Mouse (Mus musculus): ENCODE measurements at regions not wholly inside any gene's neighbourhood (a gene's known extent, or its start where the extent isn't known, plus 50 kb on each side); places are given as distances from the start of the nearest gene placed in this dataset.
"Not testable (repeated sequence)": the region's sequence is repeated elsewhere in the genome, so short reads cannot be mapped to it uniquely, and the experiment has no call there.

DNA sequence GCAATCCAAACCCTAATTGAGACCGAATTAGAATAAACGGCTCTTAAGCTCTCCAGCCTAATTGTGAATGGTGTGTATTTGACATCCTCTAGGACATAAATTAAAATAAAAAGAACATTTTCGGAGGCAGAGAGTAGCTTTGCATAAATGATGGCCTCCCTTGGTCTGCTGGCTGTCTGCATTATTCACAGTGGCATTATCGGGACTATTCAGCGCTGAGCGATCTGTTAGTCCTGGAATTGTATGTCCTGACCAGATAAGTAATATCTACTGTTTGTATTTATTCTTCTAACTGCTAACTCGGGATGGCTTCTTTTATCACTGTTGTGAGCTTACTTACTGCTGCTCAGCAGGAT, 299.6 kb downstream of the Chl1 start:
- Histone ChIP-seq H3K36me3 (ENCODE audit: control insufficient read depth, insufficient read depth) (no peaks in the 10 kb centered on the region), H3K4me3 (ENCODE audit: low read length) (no peak overlapping the region; the same call in 1 of the 2 replicates), H3K9ac (ENCODE audit: low read length) (no peak overlapping the region), H3K4me2 (ENCODE audit: low read depth, low read length) (peak overlapping the region; percentile 44), H3K9me3 (replicated peaks; ENCODE audit: control insufficient read depth, low read length) (no peaks in the 10 kb centered on the region), H3K27me3 (ENCODE audit: control insufficient read depth, insufficient read depth, low read length) (no peaks in the 10 kb centered on the region; the same call in 1 of the 2 replicates), H3K27ac (ENCODE audit: low read length) (no peak overlapping the region), H3K4me1 (ENCODE audit: control insufficient read depth, insufficient read depth, low read length) (no peaks in the 10 kb centered on the region)
- no peak for ATAC-seq (replicated peaks; ENCODE audit: extremely low read depth, insufficient read depth, low FRiP score)
- WGBS: 12% methylated on average over 7 of the region's 7 CpGs

GRCm38 (mm10) chr6:103810342-103811001, 300.1 kb downstream of the Chl1 start:
- no peaks in the 10 kb centered on the region; the same call in 1 of the 2 replicates for H3K27me3 ChIP-seq (ENCODE audit: control insufficient read depth, insufficient read depth, low read length)
- no peak overlapping the region for H3K9ac ChIP-seq (ENCODE audit: low read length)
- no peaks in the 10 kb centered on the region for H3K4me1 ChIP-seq (ENCODE audit: control insufficient read depth, insufficient read depth, low read length)
- WGBS: 3% methylated on average over 13 of the region's 13 CpGs
- no peaks in the 10 kb centered on the region for H3K36me3 ChIP-seq (ENCODE audit: control insufficient read depth, insufficient read depth)
- peak overlapping the region; percentile 44 for H3K4me2 ChIP-seq (ENCODE audit: low read depth, low read length)
- H3K4me3 ChIP-seq (ENCODE audit: low read length): no peak overlapping the region; the same call in 1 of the 2 replicates
- no peaks in the 10 kb centered on the region for H3K9me3 ChIP-seq (replicated peaks; ENCODE audit: control insufficient read depth, low read length)
- H3K27ac ChIP-seq (ENCODE audit: low read length): no peak overlapping the region
- ATAC-seq (replicated peaks; ENCODE audit: extremely low read depth, insufficient read depth, low FRiP score): no peak

DNA sequence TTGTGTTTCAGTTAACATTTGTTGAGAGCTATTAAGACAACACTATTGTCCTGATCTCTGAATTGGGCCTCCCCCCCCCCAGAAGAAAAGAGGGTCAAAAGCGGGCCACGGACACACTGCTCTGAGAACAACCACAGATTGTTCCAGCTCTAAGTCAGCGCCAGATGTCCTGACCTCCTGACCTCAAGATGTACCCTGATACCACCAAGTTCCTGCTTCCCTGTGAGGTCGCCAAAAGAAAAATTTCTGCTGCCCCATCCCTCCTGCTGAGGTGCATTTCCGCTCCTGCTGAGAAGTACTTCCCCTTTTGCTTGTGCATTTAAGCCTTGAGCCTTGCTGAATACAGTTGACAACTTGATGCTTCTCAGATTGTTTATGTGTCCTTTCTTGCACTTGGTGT, 306.0 kb downstream of the Chl1 start:
- not testable (repeated sequence) for H3K4me1 ChIP-seq (ENCODE audit: control insufficient read depth, insufficient read depth, low read length); H3K4me3 ChIP-seq (ENCODE audit: low read length); H3K9ac ChIP-seq (ENCODE audit: low read length); H3K36me3 ChIP-seq (ENCODE audit: control insufficient read depth, insufficient read depth); ATAC-seq (replicated peaks; ENCODE audit: extremely low read depth, insufficient read depth, low FRiP score); H3K9me3 ChIP-seq (replicated peaks; ENCODE audit: control insufficient read depth, low read length); H3K27me3 ChIP-seq (ENCODE audit: control insufficient read depth, insufficient read depth, low read length); H3K4me2 ChIP-seq (ENCODE audit: low read depth, low read length); H3K27ac ChIP-seq (ENCODE audit: low read length)
- 79% methylated on average over 5 of the region's 5 CpGs for WGBS

- no peaks in the 10 kb centered on the region for H3K27me3 ChIP-seq (ENCODE audit: control insufficient read depth, insufficient read depth, low read length)
- 63% methylated on average over 2 of the region's 2 CpGs for WGBS
- no peak for ATAC-seq (replicated peaks; ENCODE audit: extremely low read depth, insufficient read depth, low FRiP score)
- H3K4me1 ChIP-seq (ENCODE audit: control insufficient read depth, insufficient read depth, low read length): no peaks in the 10 kb centered on the region
- no peak overlapping the region for H3K9ac ChIP-seq (ENCODE audit: low read length)
- H3K27ac ChIP-seq (ENCODE audit: low read length): no peak overlapping the region
- no peak overlapping the region for H3K4me3 ChIP-seq (ENCODE audit: low read length)
- H3K4me2 ChIP-seq (ENCODE audit: low read depth, low read length): no peak overlapping the region
- H3K9me3 ChIP-seq (replicated peaks; ENCODE audit: control insufficient read depth, low read length): peaks cover 3% of the 10 kb centered on the region; the same call in 1 of the 2 replicates
- H3K36me3 ChIP-seq (ENCODE audit: control insufficient read depth, insufficient read depth): no peaks in the 10 kb centered on the region
Measured at GRCm38 (mm10) chr6:103826042-103826441, 315.7 kb downstream of the Chl1 start.

DNA sequence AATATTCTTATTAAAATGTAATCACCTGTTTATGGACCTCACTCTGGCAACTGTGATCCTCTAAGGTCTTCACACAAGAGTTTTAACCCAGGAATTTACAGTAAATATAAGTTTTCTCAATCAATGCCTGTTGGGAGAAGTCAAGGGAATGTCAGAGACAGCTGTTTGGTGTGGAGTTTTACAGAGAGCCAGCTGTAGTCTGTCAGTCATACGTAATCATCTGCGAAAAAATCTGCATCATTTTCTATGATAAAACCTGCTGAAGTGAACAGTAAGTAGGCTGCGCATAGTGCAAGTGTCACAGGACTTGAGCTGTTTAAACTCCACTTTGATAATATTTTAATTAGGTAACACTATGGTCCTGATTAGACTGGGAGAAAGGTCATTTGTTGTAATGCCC, 317.2 kb downstream of the Chl1 start:
- Histone ChIP-seq H3K9me3 (replicated peaks; ENCODE audit: control insufficient read depth, low read length) (peaks cover 3% of the 10 kb centered on the region; the same call in 1 of the 2 replicates), H3K4me3 (ENCODE audit: low read length) (no peak overlapping the region), H3K9ac (ENCODE audit: low read length) (no peak overlapping the region), H3K27me3 (ENCODE audit: control insufficient read depth, insufficient read depth, low read length) (no peaks in the 10 kb centered on the region), H3K27ac (ENCODE audit: low read length) (no peak overlapping the region), H3K4me1 (ENCODE audit: control insufficient read depth, insufficient read depth, low read length) (no peaks in the 10 kb centered on the region), H3K4me2 (ENCODE audit: low read depth, low read length) (no peak overlapping the region), H3K36me3 (ENCODE audit: control insufficient read depth, insufficient read depth) (no peaks in the 10 kb centered on the region)
- no peak for ATAC-seq (replicated peaks; ENCODE audit: extremely low read depth, insufficient read depth, low FRiP score)
- 83% methylated on average over 3 of the region's 3 CpGs for WGBS

DNA sequence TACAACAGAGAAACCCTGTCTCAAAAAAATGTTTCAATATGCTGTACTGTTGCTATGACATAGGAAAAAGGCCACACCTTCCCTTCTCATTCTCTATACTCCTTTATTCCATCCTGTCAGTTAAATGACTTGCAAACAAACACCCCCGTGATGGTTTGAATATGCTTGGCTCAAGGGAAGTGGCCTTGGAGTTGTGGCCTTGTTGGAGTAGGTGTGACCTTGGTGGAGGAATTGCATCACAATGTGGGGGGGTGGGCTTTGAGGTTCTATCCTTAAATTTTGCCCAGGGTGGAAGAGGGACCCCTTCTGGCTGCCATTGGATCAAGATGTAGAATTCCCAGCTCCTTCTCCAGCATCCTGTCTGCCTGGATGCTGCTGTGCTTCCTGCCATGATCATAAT, 318.5 kb downstream of the Chl1 start:
- H3K4me3 ChIP-seq (ENCODE audit: low read length): no peak overlapping the region
- H3K36me3 ChIP-seq (ENCODE audit: control insufficient read depth, insufficient read depth): no peaks in the 10 kb centered on the region
- H3K9ac ChIP-seq (ENCODE audit: low read length): no peak overlapping the region
- H3K27ac ChIP-seq (ENCODE audit: low read length): no peak overlapping the region
- H3K9me3 ChIP-seq (replicated peaks; ENCODE audit: control insufficient read depth, low read length): peaks cover 3% of the 10 kb centered on the region; the same call in 1 of the 2 replicates
- ATAC-seq (replicated peaks; ENCODE audit: extremely low read depth, insufficient read depth, low FRiP score): no peak
- no peak overlapping the region for H3K4me2 ChIP-seq (ENCODE audit: low read depth, low read length)
- WGBS: 86% methylated on average over 1 of the region's 1 CpGs
- H3K27me3 ChIP-seq (ENCODE audit: control insufficient read depth, insufficient read depth, low read length): no peaks in the 10 kb centered on the region
- H3K4me1 ChIP-seq (ENCODE audit: control insufficient read depth, insufficient read depth, low read length): no peaks in the 10 kb centered on the region

GRCm38 (mm10) chr6:103832301-103832700, 321.9 kb downstream of the Chl1 start:
- WGBS: 51% methylated on average over 4 of the region's 4 CpGs
- no peak overlapping the region for H3K4me2 ChIP-seq (ENCODE audit: low read depth, low read length)
- H3K9me3 ChIP-seq (replicated peaks; ENCODE audit: control insufficient read depth, low read length): peaks cover 3% of the 10 kb centered on the region; the same call in 1 of the 2 replicates
- no peak overlapping the region for H3K4me3 ChIP-seq (ENCODE audit: low read length)
- no peaks in the 10 kb centered on the region for H3K27me3 ChIP-seq (ENCODE audit: control insufficient read depth, insufficient read depth, low read length)
- no peak overlapping the region for H3K27ac ChIP-seq (ENCODE audit: low read length)
- no peak for ATAC-seq (replicated peaks; ENCODE audit: extremely low read depth, insufficient read depth, low FRiP score)
- H3K9ac ChIP-seq (ENCODE audit: low read length): no peak overlapping the region
- H3K4me1 ChIP-seq (ENCODE audit: control insufficient read depth, insufficient read depth, low read length): no peaks in the 10 kb centered on the region
- H3K36me3 ChIP-seq (ENCODE audit: control insufficient read depth, insufficient read depth): no peaks in the 10 kb centered on the region

DNA sequence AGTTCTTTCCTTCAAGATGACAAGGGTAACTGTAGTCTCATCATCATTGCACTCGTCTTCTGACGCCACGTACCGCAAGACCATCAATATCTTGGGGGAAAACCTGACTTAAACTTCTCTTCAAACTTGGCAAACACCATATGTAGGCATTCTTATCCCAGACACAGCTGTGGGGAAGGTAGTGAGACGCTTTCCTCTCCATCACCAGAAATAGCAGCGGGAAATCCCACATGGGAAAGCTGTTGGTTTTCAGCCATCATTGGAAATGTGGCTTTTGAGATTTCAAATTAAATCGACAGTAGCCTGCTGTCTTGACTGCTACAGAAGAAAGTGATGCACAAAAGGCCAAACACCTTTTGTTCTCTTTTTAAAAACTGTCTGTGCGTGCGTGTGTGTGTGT, 322.4 kb downstream of the Chl1 start:
- 75% methylated on average over 9 of the region's 9 CpGs for WGBS

DNA sequence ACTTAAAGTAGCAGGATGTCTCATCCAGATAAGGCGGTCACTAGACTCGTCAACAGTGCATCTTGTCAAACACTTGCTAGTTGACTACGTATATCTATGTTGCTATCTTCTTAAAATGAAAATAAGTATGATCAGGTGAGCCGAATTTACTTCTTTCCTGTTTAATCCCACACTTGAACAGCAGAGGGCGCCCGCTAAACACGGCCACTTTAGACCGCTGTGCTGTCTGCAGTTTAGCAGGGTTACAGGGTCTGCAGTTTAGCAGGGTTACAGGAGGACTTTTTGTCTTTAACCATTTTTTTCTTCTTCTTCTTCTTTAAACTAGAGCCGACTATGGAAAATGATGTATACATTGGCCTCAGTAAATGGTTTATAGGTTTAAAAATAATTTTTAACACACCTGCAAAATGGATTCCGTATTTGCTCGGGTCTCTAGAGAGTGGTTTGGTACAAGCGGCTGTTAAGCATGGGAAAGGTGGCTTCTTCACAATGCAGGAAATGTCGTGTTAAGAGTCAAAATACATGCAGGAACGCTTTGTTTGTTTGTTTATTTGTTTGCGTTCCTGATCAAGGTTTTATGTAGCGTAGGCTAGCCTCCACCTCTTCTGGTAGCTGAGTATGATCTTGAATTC, 323.2 kb downstream of the Chl1 start:
- ATAC-seq (replicated peaks; ENCODE audit: extremely low read depth, insufficient read depth, low FRiP score): no peak
- Histone ChIP-seq H3K4me1 (ENCODE audit: control insufficient read depth, insufficient read depth, low read length) (no peaks in the 10 kb centered on the region), H3K4me2 (ENCODE audit: low read depth, low read length) (no peak overlapping the region), H3K4me3 (ENCODE audit: low read length) (no peak overlapping the region), H3K9ac (ENCODE audit: low read length) (no peak overlapping the region), H3K36me3 (ENCODE audit: control insufficient read depth, insufficient read depth) (no peaks in the 10 kb centered on the region), H3K27ac (ENCODE audit: low read length) (no peak overlapping the region), H3K27me3 (ENCODE audit: control insufficient read depth, insufficient read depth, low read length) (no peaks in the 10 kb centered on the region), H3K9me3 (replicated peaks; ENCODE audit: control insufficient read depth, low read length) (peaks cover 3% of the 10 kb centered on the region; the same call in 1 of the 2 replicates)
- whole genome bisulfite sequencing: 44% methylated on average over 16 of the region's 16 CpGs

More for the DNA sequence above, 322.4 kb downstream of the Chl1 start:
- Histone ChIP-seq H3K4me2 (ENCODE audit: low read depth, low read length) (no peak overlapping the region), H3K4me3 (ENCODE audit: low read length) (no peak overlapping the region), H3K36me3 (ENCODE audit: control insufficient read depth, insufficient read depth) (no peaks in the 10 kb centered on the region), H3K9me3 (replicated peaks; ENCODE audit: control insufficient read depth, low read length) (peaks cover 3% of the 10 kb centered on the region; the same call in 1 of the 2 replicates), H3K27me3 (ENCODE audit: control insufficient read depth, insufficient read depth, low read length) (no peaks in the 10 kb centered on the region), H3K4me1 (ENCODE audit: control insufficient read depth, insufficient read depth, low read length) (no peaks in the 10 kb centered on the region), H3K27ac (ENCODE audit: low read length) (no peak overlapping the region), H3K9ac (ENCODE audit: low read length) (no peak overlapping the region)
- ATAC-seq (replicated peaks; ENCODE audit: extremely low read depth, insufficient read depth, low FRiP score): no peak
